Mouse (Mus musculus) forebrain, embryonic 12.5 days (tissue): Measurements from ENCODE around the gene Fam193b. TPM values are rescaled to one million over a fixed set of nuclear protein-coding genes. Genes with fewer than 3 reads are reported as not detected.
"Not testable (repeated sequence)": the region's sequence is repeated elsewhere in the genome, so short reads cannot be mapped to it uniquely, and the experiment has no call there.

ENCODE experiments used
- ATAC-seq: fragments of 200-750 bp; cut with Nextera tagmentation; 2 replicates; pipeline ENCODE4 v1.8.0; 2017; ENCODE audit warnings: moderate TSS enrichment; ENCODE audit not compliant: low FRiP score
- H3K27ac ChIP-seq: fragments of 300-500 bp; sonication (generic); 2 replicates; pipeline ENCODE4 v1.5.1; 2016; ENCODE audit warnings: mild to moderate bottlenecking
- H3K27me3 ChIP-seq: fragments of 300-500 bp; sonication (generic); 2 replicates; pipeline ENCODE4 v1.6.1; 2016; ENCODE audit warnings: mild to moderate bottlenecking
- H3K36me3 ChIP-seq: fragments of 300-500 bp; sonication (generic); replicated peaks from 2 replicates; pipeline ENCODE4 v1.6.1; 2016; ENCODE audit warnings: mild to moderate bottlenecking
- H3K4me1 ChIP-seq: fragments of 300-500 bp; sonication (generic); 2 replicates; pipeline ENCODE4 v1.6.1; 2016
- H3K4me2 ChIP-seq: fragments of 300-500 bp; sonication (generic); 2 replicates; pipeline ENCODE4 v1.6.1; 2016; ENCODE audit warnings: mild to moderate bottlenecking, moderate library complexity
- H3K4me3 ChIP-seq: fragments of 300-500 bp; sonication (generic); replicated peaks from 2 replicates; pipeline ENCODE4 v1.5.1; 2016; ENCODE audit warnings: mild to moderate bottlenecking
- H3K9ac ChIP-seq: fragments of 300-500 bp; sonication (generic); 2 replicates; pipeline ENCODE4 v1.6.1; 2016; ENCODE audit warnings: mild to moderate bottlenecking
- H3K9me3 ChIP-seq: fragments of 300-500 bp; sonication (generic); 2 replicates; pipeline ENCODE4 v1.6.1; 2016
- WGBS: fragments of 180-500 bp; shearing (Covaris S2); methylation state at CpG from one replicate; pipeline ENCODE4 v1.1.7; 2016; 5-methylcytosine and 5-hydroxymethylcytosine counted together
- polyA plus RNA-seq: library from polyadenylated mRNA; unstranded; fragments of >200 nt; fragmentation: Nextera tagmentation; extraction: Ambion mirVana; gene quantifications from 2 replicates; pipeline ENCODE4 v1.2.1, GENCODE M21; 2016

The Fam193b gene
- polyA plus RNA-seq, 1 experiment from 2014 or later, result 61.6 TPM

GRCm38 (mm10) chr13:55569726-55570285 lies 1.1 kb downstream of the Fam193b start:
- Histone ChIP-seq H3K27me3 (no peaks in the 10 kb centered on the region), H3K36me3 (peaks cover 26% of the 10 kb centered on the region), H3K4me2 (peak overlapping the region; percentile 99), H3K4me3 (peak overlapping the region; percentile 94), H3K4me1 (peaks cover 30% of the 10 kb centered on the region), H3K27ac (peak overlapping the region; percentile 92), H3K9ac (peak overlapping the region; percentile 88), H3K9me3 (no peaks in the 10 kb centered on the region)
- WGBS, result 5% methylated on average over 16 of the region's 16 CpGs
- ATAC-seq, result no peak

GRCm38 (mm10) chr13:55568524-55568923 lies 2.4 kb downstream of the Fam193b start:
- H3K4me1 ChIP-seq, result peaks cover 30% of the 10 kb centered on the region
- peaks cover 32% of the 10 kb centered on the region for H3K36me3 ChIP-seq
- not testable (repeated sequence) for H3K4me3 ChIP-seq, H3K27ac ChIP-seq, H3K27me3 ChIP-seq, ATAC-seq, H3K9me3 ChIP-seq, H3K4me2 ChIP-seq, H3K9ac ChIP-seq
- WGBS, result 94% methylated on average over 4 of the region's 4 CpGs

GRCm38 (mm10) chr13:55567949-55568348 lies 3.0 kb downstream of the Fam193b start:
- Histone ChIP-seq H3K9me3 (no peaks in the 10 kb centered on the region), H3K4me1 (peaks cover 30% of the 10 kb centered on the region), H3K4me3 (no peak overlapping the region), H3K9ac (no peak overlapping the region), H3K27ac (no peak overlapping the region), H3K36me3 (peaks cover 32% of the 10 kb centered on the region), H3K27me3 (no peaks in the 10 kb centered on the region), H3K4me2 (no peak overlapping the region)
- WGBS, result 88% methylated on average over 2 of the region's 2 CpGs
- no peak for ATAC-seq

GRCm38 (mm10) chr13:55567001-55567400 lies 3.9 kb downstream of the Fam193b start:
- Histone ChIP-seq H3K36me3 (peaks cover 35% of the 10 kb centered on the region), H3K27me3 (no peaks in the 10 kb centered on the region)

GRCm38 (mm10) chr13:55563266-55563879 lies 7.5 kb downstream of the Fam193b start:
- Histone ChIP-seq H3K9ac (no peak overlapping the region), H3K4me3 (no peak overlapping the region), H3K9me3 (no peaks in the 10 kb centered on the region), H3K36me3 (peaks cover 32% of the 10 kb centered on the region), H3K27me3 (no peaks in the 10 kb centered on the region), H3K4me1 (peaks cover 10% of the 10 kb centered on the region; the same call in 1 of the 2 replicates), H3K4me2 (no peak overlapping the region), H3K27ac (no peak overlapping the region)
- 88% methylated on average over 7 of the region's 7 CpGs for WGBS
- no peak for ATAC-seq

More at GRCm38 (mm10) chr13:55567001-55567400, 3.9 kb downstream of the Fam193b start:
- Histone ChIP-seq H3K4me1 (peaks cover 26% of the 10 kb centered on the region), H3K9me3 (no peaks in the 10 kb centered on the region), H3K27ac (no peak overlapping the region), H3K4me3 (no peak overlapping the region), H3K4me2 (no peak overlapping the region), H3K9ac (no peak overlapping the region)
- no peak for ATAC-seq
- 95% methylated on average over 6 of the region's 6 CpGs for WGBS

- ATAC-seq, result no peak
- Histone ChIP-seq H3K9ac (no peak overlapping the region), H3K36me3 (peaks cover 46% of the 10 kb centered on the region), H3K4me2 (no peak overlapping the region), H3K4me3 (no peak overlapping the region), H3K9me3 (no peaks in the 10 kb centered on the region), H3K4me1 (no peaks in the 10 kb centered on the region), H3K27ac (no peak overlapping the region), H3K27me3 (no peaks in the 10 kb centered on the region)
- WGBS, result 91% methylated on average over 6 of the region's 6 CpGs
Measured at GRCm38 (mm10) chr13:55557499-55557898, 13.4 kb downstream of the Fam193b start.

GRCm38 (mm10) chr13:55555921-55556320 lies 15.0 kb downstream of the Fam193b start:
- no peak overlapping the region for H3K27ac ChIP-seq
- ATAC-seq, result no peak
- no peak overlapping the region for H3K4me3 ChIP-seq
- H3K4me2 ChIP-seq, result no peak overlapping the region
- peaks cover 62% of the 10 kb centered on the region for H3K36me3 ChIP-seq
- no peaks in the 10 kb centered on the region for H3K27me3 ChIP-seq
- no peak overlapping the region for H3K9ac ChIP-seq
- no peaks in the 10 kb centered on the region for H3K9me3 ChIP-seq
- H3K4me1 ChIP-seq, result no peaks in the 10 kb centered on the region
- WGBS, result 93% methylated on average over 9 of the region's 9 CpGs

GRCm38 (mm10) chr13:55549061-55549460 lies 21.9 kb downstream of the Fam193b start:
- ATAC-seq, result no peak
- no peaks in the 10 kb centered on the region for H3K27me3 ChIP-seq
- H3K4me1 ChIP-seq, result no peaks in the 10 kb centered on the region
- H3K4me3 ChIP-seq, result no peak overlapping the region
- no peak overlapping the region for H3K27ac ChIP-seq
- H3K36me3 ChIP-seq, result peaks cover 99% of the 10 kb centered on the region
- H3K9ac ChIP-seq, result no peak overlapping the region
- WGBS, result 88% methylated on average over 15 of the region's 15 CpGs
- no peak overlapping the region for H3K4me2 ChIP-seq
- no peaks in the 10 kb centered on the region for H3K9me3 ChIP-seq

GRCm38 (mm10) chr13:55548426-55548825 lies 22.5 kb downstream of the Fam193b start:
- Histone ChIP-seq H3K27ac (no peak overlapping the region), H3K27me3 (no peaks in the 10 kb centered on the region), H3K4me2 (no peak overlapping the region), H3K4me1 (no peaks in the 10 kb centered on the region), H3K9me3 (no peaks in the 10 kb centered on the region), H3K36me3 (peaks cover 99% of the 10 kb centered on the region), H3K4me3 (no peak overlapping the region), H3K9ac (no peak overlapping the region)
- no peak for ATAC-seq
- WGBS, result 99% methylated on average over 5 of the region's 5 CpGs

- Histone ChIP-seq H3K36me3 (peaks cover 99% of the 10 kb centered on the region), H3K4me3 (no peak overlapping the region), H3K4me1 (no peaks in the 10 kb centered on the region), H3K9me3 (no peaks in the 10 kb centered on the region), H3K9ac (no peak overlapping the region), H3K27me3 (no peaks in the 10 kb centered on the region), H3K4me2 (no peak overlapping the region), H3K27ac (no peak overlapping the region)
- ATAC-seq, result no peak
- WGBS, result 98% methylated on average over 2 of the region's 2 CpGs
Measured at GRCm38 (mm10) chr13:55547916-55548315, 23.0 kb downstream of the Fam193b start.

- Histone ChIP-seq H3K36me3 (peaks cover 99% of the 10 kb centered on the region), H3K4me1 (no peaks in the 10 kb centered on the region)
Measured at GRCm38 (mm10) chr13:55544792-55545191, 26.1 kb downstream of the Fam193b start.

GRCm38 (mm10) chr13:55543447-55543846 lies 27.5 kb downstream of the Fam193b start:
- Histone ChIP-seq H3K9ac (no peak overlapping the region), H3K27ac (no peak overlapping the region), H3K4me3 (no peak overlapping the region), H3K27me3 (no peaks in the 10 kb centered on the region), H3K4me1 (no peaks in the 10 kb centered on the region), H3K36me3 (peaks cover 99% of the 10 kb centered on the region), H3K4me2 (no peak overlapping the region), H3K9me3 (no peaks in the 10 kb centered on the region)
- ATAC-seq, result no peak
- WGBS, result 95% methylated on average over 8 of the region's 8 CpGs

More at GRCm38 (mm10) chr13:55544792-55545191, 26.1 kb downstream of the Fam193b start:
- 89% methylated on average over 6 of the region's 6 CpGs for WGBS
- no peaks in the 10 kb centered on the region for H3K9me3 ChIP-seq
- no peaks in the 10 kb centered on the region for H3K27me3 ChIP-seq
- H3K9ac ChIP-seq, result no peak overlapping the region
- no peak overlapping the region for H3K4me2 ChIP-seq
- no peak overlapping the region for H3K4me3 ChIP-seq
- H3K27ac ChIP-seq, result no peak overlapping the region
- no peak for ATAC-seq

- WGBS, result 99% methylated on average over 4 of the region's 4 CpGs
- peaks cover 99% of the 10 kb centered on the region for H3K36me3 ChIP-seq
- no peak for ATAC-seq
Measured at GRCm38 (mm10) chr13:55542891-55543290, 28.0 kb downstream of the Fam193b start.

More at GRCm38 (mm10) chr13:55542891-55543290, 28.0 kb downstream of the Fam193b start:
- Histone ChIP-seq H3K9me3 (no peaks in the 10 kb centered on the region), H3K27ac (no peak overlapping the region), H3K27me3 (no peaks in the 10 kb centered on the region), H3K4me3 (no peak overlapping the region), H3K4me2 (no peak overlapping the region), H3K9ac (no peak overlapping the region), H3K4me1 (no peaks in the 10 kb centered on the region)
